Mouse (Mus musculus) naive thymus-derived CD4-positive, alpha-beta T cell, adult 2 months (primary cell): ENCODE measurements around the gene Dlg2.

ENCODE experiments used
- DNase-seq: peaks from one replicate; pipeline ENCODE4 v3.0.0-alpha.2; 2011; ENCODE audit warnings: low read depth

The Dlg2 gene

DNA sequence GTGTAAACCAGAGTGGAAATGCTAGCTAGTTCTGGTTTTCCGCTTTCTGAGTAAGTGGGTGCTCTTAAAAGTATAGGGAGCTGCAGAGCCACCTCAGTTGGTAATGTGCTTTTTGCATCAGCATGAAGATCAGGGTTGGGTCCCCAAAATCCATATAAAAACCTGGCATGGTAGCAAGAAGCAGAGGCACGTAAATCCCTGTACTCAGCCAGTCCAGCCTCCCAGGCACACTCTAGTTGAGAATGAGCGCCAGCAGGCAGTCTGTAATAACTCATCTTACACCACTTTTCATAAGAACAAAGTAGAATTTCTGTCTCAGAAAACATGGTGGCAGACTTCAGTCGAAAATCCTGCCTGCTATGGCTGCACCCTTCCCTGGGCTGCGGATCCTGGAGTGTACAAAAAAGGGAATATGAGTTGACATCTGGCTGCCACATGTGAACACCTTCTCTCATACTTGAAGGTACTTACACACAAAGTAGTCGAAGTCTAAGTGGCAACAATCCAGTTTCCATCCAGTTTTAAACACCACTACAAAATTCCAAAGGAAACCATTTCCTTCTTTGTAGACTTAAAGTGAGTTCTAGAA is 1915.7 kb downstream of the Dlg2 start:
- no peak for DNase-seq

DNA sequence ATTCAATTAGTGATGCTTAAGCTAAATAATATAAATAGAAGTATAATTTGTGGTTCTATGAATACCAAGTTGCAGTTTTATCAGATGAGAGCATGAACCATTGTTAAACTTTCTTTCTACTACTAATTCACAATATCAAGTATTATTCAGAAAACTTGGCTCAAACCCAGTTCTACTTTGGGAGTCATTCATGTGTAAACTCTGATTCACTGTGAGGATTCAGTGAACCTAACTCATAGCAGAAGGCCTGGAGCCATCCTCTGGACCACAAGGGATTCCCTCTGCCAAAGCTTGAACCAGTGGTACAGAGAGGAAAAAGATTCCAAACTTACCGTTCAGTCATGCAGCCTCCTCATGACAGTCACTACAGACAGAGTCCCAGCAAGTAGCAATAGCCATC is 1920.3 kb downstream of the Dlg2 start:
- no peak for DNase-seq

DNA sequence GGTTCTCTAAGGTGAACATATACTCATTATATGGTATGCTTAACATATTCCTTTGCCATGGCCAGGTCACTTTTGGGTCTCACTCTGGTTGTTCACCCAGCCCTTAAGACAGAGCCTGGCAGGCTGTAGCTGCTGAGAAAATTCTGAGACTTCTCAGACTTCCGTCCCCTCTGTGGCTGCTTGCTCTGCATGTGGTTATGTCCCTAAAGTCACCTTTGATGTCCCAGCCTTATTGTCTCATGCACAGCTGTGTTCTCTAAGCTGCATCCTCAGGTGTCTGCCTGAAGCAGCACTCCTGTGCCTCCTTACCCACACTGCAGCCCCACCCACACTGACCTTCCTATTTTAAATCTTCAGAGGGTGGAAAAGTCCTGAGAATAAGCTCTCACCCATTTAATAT is 1922.4 kb downstream of the Dlg2 start:
- DNase-seq = no peak

DNA sequence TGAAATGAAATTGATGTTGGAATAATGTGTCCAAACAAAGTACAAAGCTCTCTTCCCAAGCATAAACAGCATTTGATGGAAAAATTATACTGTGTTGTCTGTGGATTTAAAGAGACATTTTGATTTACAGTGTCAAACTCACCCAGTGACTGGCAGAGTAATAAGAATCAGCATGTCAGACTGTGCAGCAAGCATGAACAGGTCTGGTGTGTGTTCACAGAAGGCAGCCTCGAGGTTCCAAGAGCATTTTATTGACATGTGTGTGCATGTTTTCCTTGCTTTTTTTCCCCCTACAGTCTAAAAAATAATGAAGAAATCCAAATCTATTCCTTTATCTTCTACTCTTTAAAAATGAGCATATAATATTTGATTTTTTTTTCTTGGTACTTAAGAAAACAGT is 1924.1 kb downstream of the Dlg2 start:
- DNase-seq = no peak

DNA sequence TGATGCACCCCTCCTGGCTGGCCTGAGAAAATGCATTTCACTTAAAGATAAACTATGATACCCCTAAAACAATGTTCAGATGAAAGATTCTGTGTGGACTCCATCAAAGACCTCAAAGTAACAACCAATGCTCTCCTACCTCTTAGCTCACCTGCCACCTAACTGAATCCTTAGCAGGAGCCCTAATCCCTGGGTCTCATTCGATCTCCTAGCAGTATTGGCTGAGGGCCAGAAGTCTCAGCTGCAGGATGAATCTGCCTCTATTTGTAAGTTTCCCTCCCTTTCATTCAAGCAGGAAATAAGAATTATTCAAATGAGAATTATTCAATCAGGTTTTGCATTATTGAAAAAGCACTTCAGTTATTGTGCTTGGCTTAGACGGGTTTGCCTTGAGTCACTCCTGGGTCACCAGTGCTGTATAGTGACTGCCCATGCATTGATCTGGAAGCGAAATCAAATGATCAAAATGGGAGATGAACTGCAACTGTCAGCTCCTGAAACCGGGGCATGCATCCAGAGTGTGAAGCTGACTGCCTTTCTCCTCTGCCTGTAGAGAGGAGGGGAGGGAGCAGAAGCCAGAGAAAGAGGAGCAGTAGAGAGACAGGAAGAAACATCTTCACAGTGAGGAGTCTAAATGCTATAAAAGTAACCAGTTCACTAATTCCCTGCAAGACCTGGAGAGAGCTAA is 1924.7 kb downstream of the Dlg2 start:
- no peak for DNase-seq

DNA sequence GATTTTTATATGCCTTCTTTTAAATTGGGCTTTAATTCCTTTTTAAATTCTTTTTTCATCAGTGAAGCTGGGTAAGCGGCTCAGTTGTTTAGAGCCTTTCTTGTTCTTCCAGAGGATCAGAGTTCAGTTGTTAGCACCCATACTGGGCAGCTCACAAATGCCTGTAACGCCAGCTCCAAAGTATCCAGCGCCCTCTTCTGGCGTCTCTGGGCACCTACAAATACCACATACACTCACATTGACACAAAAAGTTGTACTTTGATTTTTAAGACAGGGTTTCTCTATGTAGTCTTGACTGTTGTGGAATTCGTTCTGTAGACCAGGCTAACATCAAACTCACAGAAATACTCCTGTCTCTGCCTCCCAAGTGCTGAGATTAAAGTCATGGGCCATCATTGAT is 1932.0 kb downstream of the Dlg2 start:
- DNase-seq = no peak

DNA sequence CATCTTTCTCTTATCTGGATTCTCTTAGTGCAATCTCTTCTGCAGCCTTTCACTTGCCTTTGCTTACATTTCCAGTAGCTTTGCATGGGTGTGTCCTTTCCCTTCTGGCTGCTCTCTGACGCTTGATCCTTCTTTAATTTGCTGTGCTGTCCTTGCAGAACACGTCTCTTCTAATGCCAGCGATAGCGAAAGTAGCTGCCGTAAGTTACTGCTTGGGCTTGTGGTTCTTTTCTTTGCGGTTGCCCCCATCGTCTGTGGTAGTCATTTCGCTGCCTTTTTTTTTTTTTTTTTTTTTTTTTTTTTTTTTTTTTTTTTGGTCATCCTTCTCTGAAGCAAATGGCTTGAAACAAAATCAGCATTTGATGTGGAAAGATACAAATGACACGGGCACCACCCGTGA is 1944.0 kb downstream of the Dlg2 start:
- peak; percentile 19 for DNase-seq

DNA sequence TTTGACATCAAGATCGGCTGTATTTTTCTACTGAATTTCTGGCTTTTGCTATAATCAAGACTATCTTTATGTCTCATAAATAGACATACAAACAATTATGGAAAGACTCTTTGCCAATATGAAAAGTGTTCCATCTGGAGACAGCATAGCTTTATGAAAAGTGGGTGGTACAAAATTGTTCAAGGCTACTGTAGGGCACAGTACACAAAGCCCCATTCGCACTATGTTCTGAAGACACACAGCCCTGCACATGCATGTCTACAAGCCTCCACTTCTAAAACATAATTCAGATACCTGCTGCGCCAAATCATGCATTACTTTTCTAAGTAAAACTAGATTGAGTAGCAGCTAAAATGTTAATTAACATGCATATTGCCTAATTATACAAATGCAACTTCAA is 1946.5 kb downstream of the Dlg2 start:
- DNase-seq = no peak

DNA sequence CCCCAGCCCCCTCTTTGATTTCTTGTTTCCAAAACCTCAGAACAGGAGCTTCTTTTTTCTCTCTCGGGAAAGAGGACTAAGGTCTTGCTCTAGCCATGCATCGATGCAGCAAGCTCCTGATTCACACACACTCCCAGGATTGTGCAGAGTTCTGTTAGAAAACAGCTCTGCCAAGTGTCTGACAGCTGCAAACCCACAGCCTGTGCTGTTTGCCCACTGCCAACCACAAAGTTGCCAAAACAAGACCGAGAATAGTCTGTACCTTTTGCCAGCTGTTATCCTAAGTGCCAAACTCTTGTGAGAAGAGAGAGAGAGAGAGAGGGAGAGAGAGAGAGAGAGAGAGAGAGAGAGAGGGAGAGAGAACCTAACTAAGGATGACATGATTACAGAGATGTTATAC is 1948.2 kb downstream of the Dlg2 start:
- DNase-seq = no peak

DNA sequence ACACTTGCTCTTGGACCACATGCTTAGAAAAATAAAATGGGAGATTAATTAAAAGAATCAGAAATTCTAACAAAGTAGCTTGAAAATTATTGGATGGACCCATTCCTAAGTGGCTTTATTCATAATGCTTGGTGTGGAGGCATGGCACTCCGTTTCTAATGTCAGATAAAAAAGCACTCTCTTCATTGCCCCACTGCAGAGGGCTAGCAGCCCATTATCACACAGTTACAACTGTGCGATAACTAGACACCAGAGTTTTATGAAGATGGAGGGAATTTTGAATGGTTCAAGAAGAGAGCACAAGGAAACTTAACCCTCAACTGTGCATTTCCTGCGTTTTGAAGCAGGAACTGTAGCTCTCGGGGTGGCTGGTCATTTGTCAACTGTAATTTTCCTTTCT is 1950.8 kb downstream of the Dlg2 start:
- DNase-seq = no peak

DNA sequence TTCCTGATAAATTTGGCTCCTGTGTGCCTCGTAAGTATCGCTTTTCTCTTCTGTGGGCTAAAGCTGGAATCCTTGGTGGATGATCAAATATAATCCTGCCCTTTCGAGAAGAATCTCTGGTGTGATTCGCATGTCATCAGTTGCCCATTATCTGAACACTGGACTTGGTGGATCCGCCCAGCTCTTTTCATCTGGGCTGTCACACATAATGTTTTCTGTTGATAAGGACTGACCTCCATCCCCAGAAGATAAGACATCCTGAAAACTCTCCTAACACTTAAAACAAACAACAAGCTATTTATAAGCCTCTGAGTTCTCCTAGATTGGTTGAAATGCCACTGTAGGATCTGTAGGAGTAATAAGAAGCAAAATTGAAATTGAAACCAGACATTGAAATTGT is 1952.2 kb downstream of the Dlg2 start:
- no peak for DNase-seq

DNA sequence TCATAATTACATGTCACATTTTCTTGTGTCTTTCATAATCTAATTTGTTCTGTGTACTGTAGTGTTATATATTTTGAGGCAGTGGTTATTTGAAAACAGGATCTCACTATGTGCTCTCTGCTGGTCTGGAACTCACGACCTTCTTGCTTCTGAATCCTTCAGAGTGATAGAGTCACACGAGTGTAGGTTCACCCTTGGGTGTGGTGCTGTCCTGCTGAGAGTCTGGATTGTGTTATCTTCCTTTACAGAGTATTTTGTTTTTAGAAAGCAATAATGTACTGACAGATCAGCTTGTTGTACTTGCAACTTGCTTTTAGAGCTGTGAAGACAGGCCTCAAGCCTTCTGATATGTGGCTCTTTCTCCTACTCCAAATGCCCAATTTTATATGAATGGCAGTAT is 1953.8 kb downstream of the Dlg2 start:
- no peak for DNase-seq

DNA sequence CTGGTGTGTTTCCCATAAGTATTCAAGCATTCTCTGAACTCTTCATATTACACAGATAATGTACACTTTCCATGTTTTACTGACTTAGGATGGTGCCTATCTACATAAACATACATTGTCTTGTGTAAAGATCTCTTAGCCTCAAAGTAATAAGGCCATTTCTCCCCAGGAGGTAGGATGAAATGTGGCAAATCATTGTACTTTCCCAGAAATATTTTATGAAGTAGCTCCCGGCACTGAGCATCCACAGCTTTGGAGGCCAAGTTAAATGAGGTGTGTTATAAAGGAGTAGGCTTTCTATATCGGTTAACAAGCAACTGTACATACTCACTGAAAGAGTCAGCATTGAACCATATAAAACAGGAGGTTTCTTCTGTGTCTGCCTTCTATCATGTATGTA is 1960.7 kb downstream of the Dlg2 start:
- no peak for DNase-seq

DNA sequence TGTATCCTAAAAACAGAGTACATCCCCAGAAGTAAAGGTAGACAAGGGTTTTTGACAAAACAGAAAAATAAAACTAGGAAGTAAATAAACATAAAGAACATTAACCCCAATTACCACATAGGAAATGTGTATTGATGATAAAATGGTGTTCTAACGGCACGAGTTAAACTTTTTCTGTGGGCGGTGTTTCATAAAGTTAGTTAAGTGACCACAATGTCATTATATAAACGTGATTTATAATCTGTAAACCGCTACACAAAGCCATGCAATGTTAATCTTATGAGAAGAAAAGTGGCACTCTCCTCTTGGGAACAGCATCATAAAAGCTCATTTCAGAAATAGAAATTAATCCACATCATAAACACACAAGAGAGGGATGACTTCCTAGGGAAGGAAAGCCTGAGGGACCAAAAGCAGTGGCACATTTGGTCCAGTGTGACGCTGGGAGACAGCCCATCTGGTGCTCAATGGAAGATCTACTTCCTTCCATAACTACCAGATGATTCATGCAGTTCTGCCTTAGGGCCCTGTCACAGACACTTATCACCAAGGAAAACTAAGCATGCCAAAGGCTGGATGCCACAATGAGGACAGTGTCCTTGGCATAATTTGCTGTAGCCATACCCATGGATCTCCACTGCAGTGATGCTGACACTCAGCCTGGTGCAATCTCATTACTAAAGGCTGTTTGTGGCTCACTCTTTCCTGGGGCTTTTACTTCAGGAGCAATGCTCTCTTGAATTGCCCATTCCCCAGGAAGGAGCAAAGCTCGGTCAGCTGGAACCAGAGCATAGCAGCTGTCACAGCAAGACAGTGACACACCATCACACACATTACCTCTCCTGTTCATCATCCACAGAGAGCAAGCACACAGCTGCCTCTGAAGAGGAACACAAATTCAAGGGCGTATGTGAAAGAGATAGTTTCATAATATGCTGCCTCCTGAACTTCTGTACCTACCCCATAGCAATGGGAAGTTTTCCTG is 1963.3 kb downstream of the Dlg2 start:
- no peak for DNase-seq

DNA sequence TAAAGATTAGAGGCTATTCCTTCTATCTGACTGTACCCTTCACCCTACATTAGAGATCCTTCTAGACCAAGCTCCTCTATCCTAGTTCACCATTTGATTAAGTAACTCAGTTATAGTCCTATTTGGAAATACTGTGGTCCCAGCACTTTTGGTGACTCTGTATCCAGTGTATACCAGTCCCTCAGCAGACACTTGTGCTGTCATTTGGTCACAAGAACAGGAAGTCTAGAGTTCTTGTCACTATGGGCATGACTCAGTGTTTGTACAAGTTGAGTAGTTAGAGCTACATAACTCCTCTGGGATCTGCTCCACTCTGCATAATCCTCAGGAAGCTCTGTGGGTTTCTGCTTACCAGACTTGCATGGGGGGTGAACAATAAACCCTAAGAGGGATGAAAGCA is 1965.1 kb downstream of the Dlg2 start:
- no peak for DNase-seq

DNA sequence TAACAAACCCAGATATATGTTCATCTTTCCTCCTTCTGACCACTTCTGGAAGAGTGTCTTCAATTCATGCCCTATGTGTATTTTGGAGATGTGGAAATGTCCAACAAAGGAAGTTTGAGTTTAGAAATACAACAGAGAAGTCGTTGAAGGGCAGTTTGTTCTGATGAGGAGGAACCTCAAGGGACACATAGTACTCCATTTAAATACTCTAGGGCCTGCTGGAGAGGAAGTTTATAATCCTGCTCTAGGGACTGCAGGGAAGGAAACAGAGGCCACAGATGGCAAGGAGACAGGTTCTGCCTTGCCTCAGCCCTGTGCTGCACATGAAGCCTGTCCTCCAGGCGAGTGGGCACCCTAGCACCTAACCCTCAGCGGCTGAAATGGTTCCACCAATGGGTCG is 1965.6 kb downstream of the Dlg2 start:
- no peak for DNase-seq

DNA sequence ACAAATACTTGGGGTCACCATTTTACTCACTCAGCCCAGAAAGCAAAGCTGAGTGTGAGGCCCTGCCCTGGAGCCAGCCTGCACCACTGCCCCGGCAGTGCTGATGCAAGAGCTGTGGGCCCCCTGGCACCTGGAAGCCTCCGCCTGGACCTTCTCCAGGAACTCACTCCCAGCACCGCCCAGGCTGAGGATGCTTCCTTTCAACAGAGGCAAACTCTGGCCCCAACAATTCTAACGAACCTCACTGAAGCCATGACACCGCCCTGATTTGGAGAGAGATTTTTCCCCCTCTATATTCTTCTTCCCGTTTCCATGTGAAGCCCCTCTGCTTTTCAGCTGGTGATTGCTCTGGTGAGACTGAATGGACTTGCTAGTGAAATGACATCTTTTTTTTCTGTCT is 1971.5 kb downstream of the Dlg2 start:
- no peak for DNase-seq

DNA sequence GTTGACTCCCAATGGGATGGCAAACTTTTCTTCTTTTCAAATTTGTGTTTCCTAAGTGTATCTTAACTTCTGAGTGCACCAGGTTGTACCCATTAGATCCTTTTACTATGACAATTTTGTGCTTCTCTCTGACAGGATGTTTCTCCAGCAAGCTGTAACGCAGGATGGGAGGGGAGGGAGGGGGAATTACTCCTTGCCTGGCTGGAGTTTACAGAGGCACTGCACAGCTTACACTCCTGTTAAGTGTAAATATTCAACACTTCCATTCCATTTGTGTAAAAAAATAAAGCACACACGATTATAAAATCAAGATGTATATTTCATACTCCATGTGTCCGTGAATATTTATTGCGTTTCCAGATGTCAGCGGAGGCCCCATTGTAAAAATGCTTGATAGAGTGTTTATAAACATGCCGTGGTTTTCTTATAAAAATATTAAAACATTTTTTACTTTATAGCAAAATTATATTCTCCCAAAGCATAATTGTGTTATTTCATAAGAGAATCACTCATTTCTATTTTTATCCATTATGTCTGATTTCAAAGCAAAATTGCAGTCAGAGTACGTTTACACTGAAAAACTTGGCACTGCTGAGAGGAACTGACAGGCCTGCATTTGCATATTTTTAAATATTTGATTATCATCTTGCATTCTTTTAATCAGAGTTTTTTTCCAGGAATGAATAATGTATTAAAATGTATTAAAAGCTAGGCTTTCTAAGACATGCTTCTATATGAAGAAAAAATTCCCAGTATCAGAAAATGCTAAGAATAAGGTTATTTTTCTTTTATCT is 1972.5 kb downstream of the Dlg2 start:
- DNase-seq = no peak

DNA sequence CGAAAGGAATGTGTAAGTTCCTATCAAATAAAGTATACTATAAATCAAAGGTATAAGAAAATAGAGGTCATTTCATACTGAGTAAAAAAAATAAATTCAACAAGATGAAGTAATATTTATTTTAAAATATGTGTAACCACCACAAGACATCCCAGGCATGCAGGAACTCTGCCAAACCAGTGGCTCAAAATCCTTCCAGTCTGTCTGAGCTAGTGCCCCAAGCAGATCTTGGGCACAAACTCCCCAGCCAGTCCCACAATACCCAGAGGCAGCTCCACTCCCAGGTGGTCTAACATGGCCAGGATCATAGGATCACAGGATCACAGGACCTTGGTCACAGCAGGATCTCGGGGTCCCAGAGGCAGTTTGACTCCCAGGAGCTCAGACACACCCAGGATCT is 1977.7 kb downstream of the Dlg2 start:
- DNase-seq = no peak

DNA sequence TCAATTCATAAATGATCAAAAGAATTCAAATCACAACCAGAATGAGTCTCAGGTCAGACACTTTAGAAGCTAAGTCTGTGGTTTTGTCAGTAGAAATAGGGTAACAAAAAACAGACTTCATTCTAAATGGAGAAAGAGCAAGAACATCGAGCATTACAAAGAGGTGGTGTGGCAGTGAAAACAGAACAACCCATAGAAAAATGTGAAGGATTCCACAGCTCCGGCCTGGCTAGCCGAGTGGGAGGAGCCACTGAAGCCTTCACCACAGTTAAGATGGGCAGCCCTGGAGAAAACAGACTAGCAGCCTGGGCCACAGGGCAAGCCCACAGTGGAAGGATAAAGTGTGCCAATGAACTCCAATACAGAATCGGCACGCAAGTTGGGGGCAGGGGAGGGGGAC is 1979.5 kb downstream of the Dlg2 start:
- DNase-seq = no peak

DNA sequence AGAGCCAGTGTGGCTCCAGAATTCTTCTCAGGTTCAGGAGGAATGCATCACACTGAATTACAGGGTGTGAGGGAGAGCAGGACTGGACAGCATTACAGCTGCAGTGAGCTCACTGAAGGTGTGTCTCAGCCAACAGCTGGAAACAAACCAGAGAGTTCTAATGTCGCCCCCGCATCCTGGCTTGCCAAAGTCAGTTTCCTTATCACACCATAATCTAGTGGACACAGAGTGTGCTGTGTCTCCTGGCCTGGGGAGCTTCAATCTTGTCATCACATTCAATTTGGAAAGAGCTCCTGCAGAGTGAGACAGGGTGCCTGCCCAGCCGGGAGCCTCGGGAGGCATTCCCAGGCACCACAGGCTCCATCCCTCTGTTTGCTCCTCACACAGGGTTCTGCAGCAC is 1981.3 kb downstream of the Dlg2 start:
- DNase-seq = no peak

DNA sequence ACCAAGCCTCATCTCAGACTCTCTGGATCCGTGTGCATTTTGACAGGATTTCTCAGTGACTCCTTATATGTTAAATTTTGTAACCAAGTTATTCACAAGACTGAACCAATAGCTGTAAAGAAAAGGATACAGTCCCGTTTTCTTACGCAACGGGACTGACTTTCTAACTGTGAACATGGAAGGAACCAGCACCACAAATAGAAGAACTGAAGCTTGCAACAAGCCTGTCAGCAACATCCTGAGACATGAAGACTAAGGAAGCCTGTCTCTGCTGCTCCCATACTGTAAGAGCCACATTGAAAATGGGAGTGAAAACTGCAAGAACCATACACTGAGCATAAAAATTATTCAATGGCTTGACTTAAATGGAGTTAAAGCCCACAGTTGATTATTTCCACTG is 1981.8 kb downstream of the Dlg2 start:
- no peak for DNase-seq
